Mouse (Mus musculus) forebrain, embryonic 10.5 days (tissue): ENCODE data around the gene Erp44. TPM values are rescaled to one million over a fixed set of nuclear protein-coding genes. Genes with fewer than 3 reads are reported as not detected.

Experiments
- DNase-seq: peaks from one replicate; pipeline ENCODE4 v3.0.0-alpha.2; 2017; ENCODE audit warnings: low spot score; ENCODE audit errors: extremely low spot score
- H3K27ac ChIP-seq: fragments of 300-500 bp; sonication (generic); 2 replicates; pipeline ENCODE4 v1.5.1; 2016; ENCODE audit warnings: mild to moderate bottlenecking
- H3K27me3 ChIP-seq: fragments of 300-500 bp; sonication (generic); 2 replicates; pipeline ENCODE4 v1.6.1; 2016; ENCODE audit warnings: mild to moderate bottlenecking; ENCODE audit not compliant: poor library complexity, severe bottlenecking
- H3K36me3 ChIP-seq: fragments of 300-500 bp; sonication (generic); replicated peaks from 2 replicates; pipeline ENCODE4 v1.6.1; 2016; ENCODE audit warnings: mild to moderate bottlenecking, moderate library complexity
- H3K4me1 ChIP-seq: fragments of 300-500 bp; sonication (generic); 2 replicates; pipeline ENCODE4 v1.6.1; 2016
- H3K4me3 ChIP-seq: fragments of 300-500 bp; sonication (generic); 2 replicates; pipeline ENCODE4 v1.5.1; 2016; ENCODE audit warnings: mild to moderate bottlenecking, moderate library complexity
- H3K9me3 ChIP-seq: fragments of 300-500 bp; sonication (generic); 2 replicates; pipeline ENCODE4 v1.6.1; 2016; ENCODE audit warnings: mild to moderate bottlenecking, moderate library complexity
- WGBS: fragments of 180-500 bp; shearing (Covaris S2); methylation state at CpG from one replicate; pipeline ENCODE4 v1.1.7; 2016; 5-methylcytosine and 5-hydroxymethylcytosine counted together
- polyA plus RNA-seq: library from polyadenylated mRNA; unstranded; fragments of >200 nt; fragmentation: Nextera tagmentation; extraction: Ambion mirVana; gene quantifications from 2 replicates; pipeline ENCODE4 v1.2.1, GENCODE M21; 2016

Erp44 gene
- 59.4 and 59.8 TPM in 2 replicates for polyA plus RNA-seq

- DNase-seq, result peak; percentile 94
- peak within 1 kb of the TSS; percentile 95 for H3K4me3 ChIP-seq
- H3K27me3 ChIP-seq, result no peaks in the 10 kb centered on the region
- under 1% methylated on average over 41 of the region's 41 CpGs for WGBS
- H3K36me3 ChIP-seq, result peaks cover 3% of the 10 kb centered on the region; the same call in 1 of the 2 replicates
- H3K9me3 ChIP-seq, result no peaks in the 10 kb centered on the region
- H3K4me1 ChIP-seq, result peaks cover 20% of the 10 kb centered on the region
- peak within 1 kb of the TSS; percentile 95 for H3K27ac ChIP-seq
These were observed at the start of gene Erp44, which contains the start of gene Invs for GRCm38 (mm10) chr4:48279498-48280134. Gene Erp44 (minus strand): TSS chr4:48279558. Gene Invs (plus strand): TSS chr4:48279760.

- Histone ChIP-seq H3K27ac (no peak overlapping the region), H3K27me3 (peaks cover 25% of the 10 kb centered on the region), H3K36me3 (no peaks in the 10 kb centered on the region), H3K4me1 (no peaks in the 10 kb centered on the region), H3K4me3 (no peak overlapping the region), H3K9me3 (no peaks in the 10 kb centered on the region)
- DNase-seq, result no peak
- WGBS, result 53% methylated on average over 2 of the region's 2 CpGs
These were observed 48.7 kb upstream of the Erp44 start for GRCm38 (mm10) chr4:48328042-48328441.

- DNase-seq, result no peak
- H3K4me1 ChIP-seq, result no peaks in the 10 kb centered on the region
- H3K4me3 ChIP-seq, result no peak overlapping the region
- peaks cover 16% of the 10 kb centered on the region for H3K27me3 ChIP-seq
- H3K27ac ChIP-seq, result no peak overlapping the region
- H3K9me3 ChIP-seq, result no peaks in the 10 kb centered on the region
- H3K36me3 ChIP-seq, result no peaks in the 10 kb centered on the region
These were observed 47.8 kb upstream of the Erp44 start for GRCm38 (mm10) chr4:48327192-48327591.

- no peaks in the 10 kb centered on the region for H3K4me1 ChIP-seq
- H3K4me3 ChIP-seq, result no peak overlapping the region
- 82% methylated on average over 1 of the region's 1 CpGs for WGBS
- no peaks in the 10 kb centered on the region for H3K27me3 ChIP-seq
- no peak for DNase-seq
- no peaks in the 10 kb centered on the region for H3K36me3 ChIP-seq
- H3K9me3 ChIP-seq, result no peaks in the 10 kb centered on the region
- no peak overlapping the region for H3K27ac ChIP-seq
These were observed 42.7 kb upstream of the Erp44 start for GRCm38 (mm10) chr4:48322095-48322494.

GRCm38 (mm10) chr4:48321276-48321675 is 41.9 kb upstream of the Erp44 start:
- H3K27me3 ChIP-seq, result no peaks in the 10 kb centered on the region
- no peak overlapping the region for H3K27ac ChIP-seq
- no peaks in the 10 kb centered on the region for H3K9me3 ChIP-seq
- whole genome bisulfite sequencing, result 86% methylated on average over 1 of the region's 1 CpGs
- H3K4me3 ChIP-seq, result no peak overlapping the region
- no peaks in the 10 kb centered on the region for H3K4me1 ChIP-seq
- no peak for DNase-seq
- no peaks in the 10 kb centered on the region for H3K36me3 ChIP-seq

- Histone ChIP-seq H3K36me3 (no peaks in the 10 kb centered on the region), H3K27me3 (no peaks in the 10 kb centered on the region), H3K27ac (no peak overlapping the region), H3K9me3 (no peaks in the 10 kb centered on the region), H3K4me1 (no peaks in the 10 kb centered on the region), H3K4me3 (no peak overlapping the region)
- 97% methylated on average over 3 of the region's 3 CpGs for WGBS
- no peak for DNase-seq
These were observed 36.7 kb upstream of the Erp44 start for GRCm38 (mm10) chr4:48316036-48316435.

GRCm38 (mm10) chr4:48314814-48315213 is 35.5 kb upstream of the Erp44 start:
- no peaks in the 10 kb centered on the region; the same call in 1 of the 2 replicates for H3K36me3 ChIP-seq
- H3K27me3 ChIP-seq, result no peaks in the 10 kb centered on the region
- H3K27ac ChIP-seq, result no peak overlapping the region
- H3K4me3 ChIP-seq, result no peak overlapping the region
- no peaks in the 10 kb centered on the region for H3K9me3 ChIP-seq
- DNase-seq, result no peak
- 89% methylated on average over 3 of the region's 3 CpGs for WGBS
- H3K4me1 ChIP-seq, result no peaks in the 10 kb centered on the region

GRCm38 (mm10) chr4:48287086-48287757 is 7.9 kb upstream of the Erp44 start:
- WGBS, result 58% methylated on average over 5 of the region's 5 CpGs
- no peak overlapping the region for H3K4me3 ChIP-seq
- H3K36me3 ChIP-seq, result peaks cover 10% of the 10 kb centered on the region
- peaks cover 17% of the 10 kb centered on the region for H3K4me1 ChIP-seq
- peaks cover 3% of the 10 kb centered on the region; the same call in 1 of the 2 replicates for H3K9me3 ChIP-seq
- no peak overlapping the region for H3K27ac ChIP-seq
- H3K27me3 ChIP-seq, result no peaks in the 10 kb centered on the region
- no peak for DNase-seq

- no peak overlapping the region for H3K4me3 ChIP-seq
- H3K36me3 ChIP-seq, result no peaks in the 10 kb centered on the region; the same call in 1 of the 2 replicates
- peaks cover 20% of the 10 kb centered on the region for H3K4me1 ChIP-seq
- H3K27ac ChIP-seq, result no peak overlapping the region
- H3K9me3 ChIP-seq, result no peaks in the 10 kb centered on the region
- no peaks in the 10 kb centered on the region for H3K27me3 ChIP-seq
- 88% methylated on average over 1 of the region's 1 CpGs for WGBS
- no peak for DNase-seq
These were observed 1.8 kb upstream of the Erp44 start for GRCm38 (mm10) chr4:48281121-48281520.

- H3K27ac ChIP-seq, result peak overlapping the region; percentile 95
- H3K9me3 ChIP-seq, result no peaks in the 10 kb centered on the region
- H3K4me3 ChIP-seq, result peak overlapping the region; percentile 95
- under 1% methylated on average over 34 of the region's 34 CpGs for WGBS
- H3K27me3 ChIP-seq, result no peaks in the 10 kb centered on the region
- peak; percentile 26 for DNase-seq
- H3K36me3 ChIP-seq, result peaks cover 10% of the 10 kb centered on the region
- H3K4me1 ChIP-seq, result peaks cover 20% of the 10 kb centered on the region
These were observed 431 bp downstream of the Erp44 start for GRCm38 (mm10) chr4:48278757-48279497.

- 90% methylated on average over 3 of the region's 3 CpGs for WGBS
- no peak overlapping the region for H3K27ac ChIP-seq
- H3K36me3 ChIP-seq, result peaks cover 18% of the 10 kb centered on the region
- no peaks in the 10 kb centered on the region for H3K27me3 ChIP-seq
- H3K9me3 ChIP-seq, result no peaks in the 10 kb centered on the region
- peaks cover 26% of the 10 kb centered on the region for H3K4me1 ChIP-seq
- no peak overlapping the region for H3K4me3 ChIP-seq
- DNase-seq, result no peak
These were observed 2.3 kb downstream of the Erp44 start for GRCm38 (mm10) chr4:48277011-48277410.

GRCm38 (mm10) chr4:48275736-48276135 is 3.6 kb downstream of the Erp44 start:
- peaks cover 18% of the 10 kb centered on the region for H3K36me3 ChIP-seq
- H3K9me3 ChIP-seq, result no peaks in the 10 kb centered on the region
- no peaks in the 10 kb centered on the region for H3K27me3 ChIP-seq
- DNase-seq, result no peak
- H3K4me1 ChIP-seq, result peaks cover 30% of the 10 kb centered on the region
- H3K4me3 ChIP-seq, result no peak overlapping the region
- H3K27ac ChIP-seq, result no peak overlapping the region
- WGBS, result 87% methylated on average over 3 of the region's 3 CpGs
